Mouse (Mus musculus) G1E (cell line): ENCODE measurements around the gene Ebf1.

Experiments
- CTCF ChIP-seq: IDR thresholded peaks from 2 replicates; pipeline ENCODE4 v1.5.1; 2012; ENCODE audit warnings: low read depth, low read length, inconsistent platforms, mixed read lengths
- GATA1 ChIP-seq: IDR thresholded peaks from 2 replicates; pipeline ENCODE4 v1.6.1; 2012; ENCODE audit warnings: borderline replicate concordance, low read length, inconsistent platforms, mixed read lengths
- POLR2AphosphoS5 ChIP-seq: IDR thresholded peaks from 2 replicates; pipeline ENCODE4 v1.6.1; 2012; ENCODE audit warnings: low read depth, low read length, inconsistent platforms; ENCODE audit not compliant: insufficient replicate concordance
- TAL1 ChIP-seq: conservative IDR thresholded peaks from 2 replicates; pipeline ENCODE4 v1.6.1; 2012; ENCODE audit warnings: low read depth, low read length, inconsistent platforms, mixed read lengths

DNA sequence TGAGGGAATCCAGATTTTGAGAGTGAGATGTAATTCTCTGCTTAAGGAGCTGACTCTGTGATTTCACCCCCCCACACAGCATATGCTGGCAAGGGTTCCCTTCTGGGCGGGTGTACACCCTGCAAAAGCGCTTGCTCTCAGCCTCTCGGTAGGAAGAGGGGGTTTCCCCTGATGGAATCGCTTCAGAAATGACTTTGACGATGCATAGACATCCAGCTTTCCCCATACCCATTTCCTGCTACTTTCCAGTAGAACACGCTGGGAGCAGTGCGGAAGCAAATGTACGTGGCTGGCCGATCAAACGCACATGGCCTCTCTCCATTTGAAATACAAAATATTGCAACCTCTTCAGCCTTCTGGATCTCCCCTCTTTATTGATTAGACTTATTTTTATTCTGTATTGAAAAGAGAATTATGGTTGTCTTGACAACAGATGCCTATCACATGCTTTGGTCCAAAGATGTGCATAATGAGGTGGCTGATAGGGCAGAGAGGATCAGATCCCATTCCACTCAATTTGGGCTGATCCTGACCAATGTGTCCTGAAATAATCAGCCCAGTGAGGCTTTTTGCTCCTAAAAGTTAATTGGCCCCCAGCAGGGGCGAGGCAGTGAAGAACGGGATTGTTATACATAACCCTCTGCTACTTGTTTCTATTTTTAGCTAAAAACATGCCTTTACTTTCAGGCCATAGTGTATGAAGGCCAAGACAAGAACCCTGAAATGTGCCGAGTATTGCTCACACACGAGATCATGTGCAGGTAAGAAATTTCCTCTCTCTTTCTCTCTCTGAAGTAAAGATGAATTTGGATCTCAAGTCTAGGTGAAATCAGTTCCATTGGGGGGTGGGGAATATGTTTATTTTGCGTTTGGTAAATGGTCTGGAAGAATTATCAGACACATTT is 15.2 kb downstream of the Ebf1 start:
- TF ChIP-seq CTCF = no peak
- no peak for TF ChIP-seq POLR2AphosphoS5
- no peak for TF ChIP-seq GATA1
- TF ChIP-seq TAL1 = no peak
